Mouse (Mus musculus) Muller cell, postnatal 12 days (primary cell): ENCODE measurements around the gene Mymx.
"Not testable (repeated sequence)": the region's sequence is repeated elsewhere in the genome, so short reads cannot be mapped to it uniquely, and the experiment has no call there.

Experiments
- DNase-seq: peaks from one replicate; pipeline ENCODE4 v3.0.0-alpha.2; 2015; ENCODE audit errors: inconsistent ontology term

Mymx gene

GRCm38 (mm10) chr17:45601877-45602304 is at the start of gene Mymx:
Gene Mymx (minus strand): TSS chr17:45602102.
- no peak for DNase-seq

GRCm38 (mm10) chr17:45644185-45644584 is 42.3 kb upstream of the Mymx start:
- DNase-seq: no peak

GRCm38 (mm10) chr17:45642701-45643100 is 40.8 kb upstream of the Mymx start:
- peak; percentile 57 for DNase-seq

GRCm38 (mm10) chr17:45641981-45642380 is 40.1 kb upstream of the Mymx start:
- DNase-seq: no peak

GRCm38 (mm10) chr17:45638596-45639295 is 36.8 kb upstream of the Mymx start:
- DNase-seq: no peak

- no peak for DNase-seq
These were observed 32.1 kb upstream of the Mymx start for GRCm38 (mm10) chr17:45634033-45634432.

GRCm38 (mm10) chr17:45631940-45632339 is 30.0 kb upstream of the Mymx start:
- DNase-seq: no peak

- DNase-seq: no peak
These were observed 29.1 kb upstream of the Mymx start for GRCm38 (mm10) chr17:45630992-45631391.

- peak; percentile 66 for DNase-seq
These were observed 28.2 kb upstream of the Mymx start for GRCm38 (mm10) chr17:45629861-45630694.

- DNase-seq: no peak
These were observed 27.3 kb upstream of the Mymx start for GRCm38 (mm10) chr17:45628885-45629855.

GRCm38 (mm10) chr17:45628160-45628559 is 26.3 kb upstream of the Mymx start:
- no peak for DNase-seq

- DNase-seq: peak; percentile 87
These were observed 24.8 kb upstream of the Mymx start for GRCm38 (mm10) chr17:45626577-45627134.

- DNase-seq: not testable (repeated sequence)
These were observed 21.5 kb upstream of the Mymx start for GRCm38 (mm10) chr17:45623425-45623824.

- DNase-seq: no peak
These were observed 17.7 kb upstream of the Mymx start for GRCm38 (mm10) chr17:45619386-45620256.

- no peak for DNase-seq
These were observed 17.1 kb upstream of the Mymx start for GRCm38 (mm10) chr17:45618941-45619385.

- DNase-seq: no peak
These were observed 15.8 kb upstream of the Mymx start for GRCm38 (mm10) chr17:45617655-45618054.

GRCm38 (mm10) chr17:45616679-45617078 is 14.8 kb upstream of the Mymx start:
- DNase-seq: no peak

- DNase-seq: peak; percentile 49
These were observed 14.2 kb upstream of the Mymx start for GRCm38 (mm10) chr17:45616046-45616650.

- DNase-seq: no peak
These were observed 11.0 kb upstream of the Mymx start for GRCm38 (mm10) chr17:45612921-45613320.

GRCm38 (mm10) chr17:45612008-45612407 is 10.1 kb upstream of the Mymx start:
- DNase-seq: no peak
